Mouse (Mus musculus) activated CD4-positive, CD25-positive, alpha-beta regulatory T cell, adult 9 weeks (primary cell): ENCODE results near the gene Tmprss15. TPM values are rescaled to one million over a fixed set of nuclear protein-coding genes. Genes with fewer than 3 reads are reported as not detected.

Source experiments
- polyA plus RNA-seq: library from polyadenylated mRNA; unstranded; fragments of 100-300 nt; shearing (Covaris generic); gene quantifications from one replicate; pipeline ENCODE4 v1.2.1, GENCODE M21; 2017

Tmprss15 gene
- not detected for polyA plus RNA-seq

DNA sequence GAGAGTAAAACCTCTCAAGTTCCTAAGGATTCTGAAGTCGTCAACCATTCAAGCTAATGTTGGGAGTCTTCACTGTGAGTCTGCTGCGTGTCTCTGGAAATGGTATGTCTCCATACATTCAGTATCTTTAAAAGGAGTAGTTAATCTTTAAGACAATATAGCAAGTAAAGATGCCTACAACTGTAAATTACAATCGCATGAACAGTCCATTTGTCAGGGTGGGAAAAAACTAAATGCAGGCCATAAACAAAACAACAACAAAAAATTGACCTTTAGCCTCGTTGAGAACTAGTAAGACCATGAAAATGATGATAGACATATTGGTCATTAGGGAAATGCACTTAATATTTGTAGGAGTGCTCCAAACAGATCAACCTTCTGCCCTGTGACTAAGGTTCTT is at the start of gene Tmprss15:
Gene Tmprss15, minus strand, starts transcription at position 101 of the 400 bp plus-strand sequence.

GRCm38 (mm10) chr16:78930382-78931286 is 160.3 kb downstream of the Tmprss15 start, which contains the start of gene Chodl:
Gene Chodl (plus strand): TSS chr16:78930948.

Other genes with a start within 250 kb of the Tmprss15 start
- gene Chodl, start 160.1 kb downstream of the Tmprss15 start, polyA plus RNA-seq: not detected